Mouse (Mus musculus) bone marrow, adult 2 months (tissue): ENCODE data around the gene Trmt61a.

ENCODE experiments used
- CTCF ChIP-seq: fragments of 200-500 bp; IDR thresholded peaks from 2 replicates; pipeline ENCODE4 v1.5.1; 2011; ENCODE audit warnings: low read length, control low read depth; ENCODE audit not compliant: control insufficient read depth, insufficient read depth
- POLR2A ChIP-seq: fragments of 200-500 bp; IDR thresholded peaks from 2 replicates; pipeline ENCODE4 v1.6.1; 2011; ENCODE audit warnings: low read depth, mild to moderate bottlenecking, control low read depth, low read length, borderline replicate concordance; ENCODE audit not compliant: control insufficient read depth

DNA sequence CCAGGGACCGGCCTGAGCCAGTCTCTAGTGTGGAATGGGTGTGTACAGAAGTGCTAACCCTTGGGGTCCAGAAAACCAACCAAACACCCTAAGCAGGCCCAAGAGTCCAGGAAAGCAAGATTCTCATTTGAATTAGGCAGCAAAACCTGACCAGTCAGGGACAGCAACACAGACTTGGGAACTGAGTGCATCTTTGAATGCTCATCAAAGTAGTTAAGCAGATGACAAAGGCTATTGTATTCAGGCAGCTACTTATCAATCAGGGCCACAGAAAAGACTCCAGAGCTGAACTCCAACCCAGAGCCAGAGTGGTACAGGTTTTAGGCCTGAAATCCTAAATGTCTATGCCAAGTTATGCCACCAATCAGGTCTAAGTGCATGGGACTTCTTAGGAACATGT is 17.3 kb upstream of the Trmt61a start:
- TF ChIP-seq CTCF (no peak), POLR2A (no peak)
